Mouse (Mus musculus) hindbrain, postnatal 0 days (tissue): ENCODE results near the gene Pygo1. TPM values are rescaled to one million over a fixed set of nuclear protein-coding genes. Genes with fewer than 3 reads are reported as not detected.

ENCODE experiments used
- ATAC-seq: fragments of 200-750 bp; cut with Nextera tagmentation; 2 replicates; pipeline ENCODE4 v1.8.0; 2017; ENCODE audit warnings: mild to moderate bottlenecking, moderate TSS enrichment, moderate library complexity
- DNase-seq: peaks from one replicate; pipeline ENCODE4 v3.0.0-alpha.2; 2015; ENCODE audit warnings: low spot score
- H3K27ac ChIP-seq: fragments of 300-500 bp; sonication (generic); 2 replicates; pipeline ENCODE4 v1.5.1; 2014; ENCODE audit warnings: mild to moderate bottlenecking
- H3K27me3 ChIP-seq: fragments of 300-500 bp; sonication (generic); 2 replicates; pipeline ENCODE4 v1.6.1; 2014; ENCODE audit warnings: low read length, mixed read lengths; ENCODE audit not compliant: insufficient read depth
- H3K36me3 ChIP-seq: fragments of 300-500 bp; sonication (generic); 2 replicates; pipeline ENCODE4 v1.6.1; 2014; ENCODE audit warnings: low read length, mixed read lengths; ENCODE audit not compliant: insufficient read depth
- H3K4me1 ChIP-seq: fragments of 300-500 bp; sonication (generic); 2 replicates; pipeline ENCODE4 v1.6.1; 2014; ENCODE audit warnings: antibody characterized with exemption, low read length, mixed read lengths; ENCODE audit not compliant: insufficient read depth
- H3K4me2 ChIP-seq: fragments of 300-500 bp; sonication (generic); 2 replicates; pipeline ENCODE4 v1.6.1; 2014; ENCODE audit warnings: low read depth, mild to moderate bottlenecking, low read length, moderate library complexity, mixed read lengths
- H3K4me3 ChIP-seq: fragments of 300-500 bp; sonication (generic); 2 replicates; pipeline ENCODE4 v1.5.1; 2014; ENCODE audit warnings: low read length
- H3K9ac ChIP-seq: fragments of 300-500 bp; sonication (generic); replicated peaks from 2 replicates; pipeline ENCODE4 v1.6.1; 2014; ENCODE audit warnings: mild to moderate bottlenecking, low read length, moderate library complexity, mixed read lengths
- H3K9me3 ChIP-seq: fragments of 300-500 bp; sonication (generic); 2 replicates; pipeline ENCODE4 v1.6.1; 2016; ENCODE audit warnings: low read length, mixed read lengths
- CTCF ChIP-seq: IDR thresholded peaks from 2 replicates; pipeline ENCODE4 v1.5.1; 2016; ENCODE audit warnings: antibody characterized with exemption, control low read depth, low read depth
- WGBS: fragments of 180-500 bp; shearing (Covaris S2); extraction: QIAGEN DNeasy Blood & Tissue Kit; methylation state at CpG from one replicate; pipeline ENCODE4 v1.1.7; 2014; 5-methylcytosine and 5-hydroxymethylcytosine counted together
- polyA plus RNA-seq: library from polyadenylated mRNA; unstranded; fragments of >200 nt; fragmentation: Nextera tagmentation; extraction: Ambion mirVana; gene quantifications from 2 replicates; pipeline ENCODE4 v1.2.1, GENCODE M21; 2015
- total RNA-seq: library from RNA; depleted of rRNA; stranded (reverse); fragments of >200 nt; gene quantifications from 2 replicates; pipeline ENCODE4 v1.2.3, GENCODE M21; 2014; rRNA removed

The Pygo1 gene
- total and polyA plus RNA-seq, 2 experiments from 2014 or later = 9.2 to 32.0 TPM

DNA sequence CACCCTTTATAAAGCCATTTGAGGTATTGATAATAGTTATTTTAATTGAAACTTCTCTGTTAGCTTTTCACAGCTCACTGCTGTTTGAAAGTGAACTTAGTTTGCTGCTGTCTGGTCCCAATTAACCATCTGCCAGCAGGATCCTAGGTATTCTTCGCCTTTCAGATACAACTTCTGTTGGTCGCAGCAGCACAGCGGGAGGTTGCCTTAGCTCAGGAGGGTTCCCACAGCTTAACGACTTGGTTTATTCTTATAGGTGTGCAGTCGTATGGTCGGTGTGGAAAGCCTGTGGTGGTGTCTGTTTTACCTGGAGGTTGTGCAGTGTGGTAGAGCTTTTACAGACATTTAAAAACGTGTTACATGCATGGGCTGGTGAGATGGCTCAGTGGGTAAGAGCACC is 71.4 kb downstream of the Pygo1 start:
- Histone ChIP-seq H3K4me1 (no peaks in the 10 kb centered on the region), H3K36me3 (no peaks in the 10 kb centered on the region; the same call in 1 of the 2 replicates), H3K27me3 (no peaks in the 10 kb centered on the region), H3K4me2 (no peak overlapping the region), H3K9me3 (no peaks in the 10 kb centered on the region), H3K9ac (no peak overlapping the region), H3K27ac (no peak overlapping the region), H3K4me3 (no peak overlapping the region)
- WGBS = 62% methylated on average over 7 of the region's 7 CpGs
- no peak for TF ChIP-seq CTCF
- ATAC-seq (no peak), DNase-seq (no peak)

- peak; percentile 25; the same call in 1 of the 2 replicates for TF ChIP-seq CTCF
- Histone ChIP-seq H3K27me3 (no peaks in the 10 kb centered on the region), H3K4me1 (no peaks in the 10 kb centered on the region), H3K4me3 (no peak overlapping the region), H3K9ac (no peak overlapping the region), H3K36me3 (peaks cover 24% of the 10 kb centered on the region), H3K9me3 (no peaks in the 10 kb centered on the region), H3K4me2 (no peak overlapping the region), H3K27ac (no peak overlapping the region)
- WGBS = 75% methylated on average over 2 of the region's 2 CpGs
- DNase-seq = no peak
- no peak for ATAC-seq
Observed at GRCm38 (mm10) chr9:73000487-73000886, 75.0 kb downstream of the Pygo1 start.

DNA sequence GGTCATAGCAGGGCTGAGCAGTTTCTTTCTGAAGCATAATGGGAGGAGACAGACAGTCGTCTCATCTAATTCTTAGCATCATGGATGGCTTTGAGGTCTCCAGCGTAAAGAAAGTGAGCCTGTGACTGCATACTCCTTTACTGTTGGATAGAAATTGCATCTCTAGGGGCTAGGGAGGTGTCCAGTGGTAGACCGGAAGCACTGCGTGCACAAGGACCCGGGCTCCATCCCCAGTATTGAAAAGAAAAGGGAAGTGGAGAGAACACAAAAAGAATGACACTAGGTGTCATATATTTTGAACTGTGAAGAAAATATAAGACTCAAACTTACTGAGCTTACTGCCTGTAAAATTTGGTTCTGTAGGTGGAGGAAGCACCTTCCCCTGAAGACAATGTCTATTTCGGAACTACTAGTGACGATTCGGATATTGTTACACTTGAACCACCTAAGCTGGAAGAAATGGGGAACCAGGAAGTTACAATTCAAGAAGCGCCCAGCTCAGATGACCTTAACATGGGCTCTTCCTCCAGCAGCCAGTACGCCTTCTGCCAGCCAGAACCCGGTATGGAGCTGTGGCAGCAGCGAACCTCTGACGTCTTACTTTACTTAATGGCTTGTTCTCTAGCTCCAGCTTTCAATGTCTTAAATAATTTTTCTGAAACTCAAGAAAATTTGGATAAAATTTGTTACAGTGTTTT is 76.0 kb downstream of the Pygo1 start:
- H3K9ac ChIP-seq = no peak overlapping the region
- H3K9me3 ChIP-seq = no peaks in the 10 kb centered on the region
- DNase-seq (no peak), ATAC-seq (no peak)
- no peak overlapping the region for H3K27ac ChIP-seq
- no peak for TF ChIP-seq CTCF
- no peaks in the 10 kb centered on the region for H3K4me1 ChIP-seq
- no peak overlapping the region for H3K4me3 ChIP-seq
- H3K27me3 ChIP-seq = no peaks in the 10 kb centered on the region
- WGBS = 87% methylated on average over 13 of the region's 13 CpGs
- H3K36me3 ChIP-seq = peaks cover 34% of the 10 kb centered on the region
- no peak overlapping the region for H3K4me2 ChIP-seq

Other genes with a start within 250 kb of the Pygo1 start
- gene Prtg, start 118.8 kb upstream of the Pygo1 start, total RNA-seq = 1.4 and 4.4 TPM in 2 replicates
- gene Prtg, start 118.8 kb upstream of the Pygo1 start, polyA plus RNA-seq = 0.59 and 0.65 TPM in 2 replicates
- 0.99 and 2.4 TPM in 2 replicates for gene Dyx1c1, start 33.1 kb downstream of the Pygo1 start, total RNA-seq
- gene Dyx1c1, start 33.1 kb downstream of the Pygo1 start, polyA plus RNA-seq = 2.5 and 3.0 TPM in 2 replicates
- gene Gm44503, start 33.2 kb downstream of the Pygo1 start, total RNA-seq = not detected in 2 replicates
- not detected in 2 replicates for gene Gm44503, start 33.2 kb downstream of the Pygo1 start, polyA plus RNA-seq
- gene Ccpg1os, start 59.7 kb downstream of the Pygo1 start, total RNA-seq = 10.7 and 14.1 TPM in 2 replicates
- gene Ccpg1os, start 59.7 kb downstream of the Pygo1 start, polyA plus RNA-seq = 21.2 and 21.3 TPM in 2 replicates
- 15.0 and 23.4 TPM in 2 replicates for gene Ccpg1, start 59.8 kb downstream of the Pygo1 start, total RNA-seq
- 42.7 and 45.3 TPM in 2 replicates for gene Ccpg1, start 59.8 kb downstream of the Pygo1 start, polyA plus RNA-seq
- 16.4 and 20.1 TPM in 2 replicates for gene Pigb, start 114.7 kb downstream of the Pygo1 start, total RNA-seq
- gene Pigb, start 114.7 kb downstream of the Pygo1 start, polyA plus RNA-seq = 8.9 and 9.0 TPM in 2 replicates
- 3.6 and 5.3 TPM in 2 replicates for gene Rab27a, start 119.2 kb downstream of the Pygo1 start, total RNA-seq
- gene Rab27a, start 119.2 kb downstream of the Pygo1 start, polyA plus RNA-seq = 3.8 TPM in 2 replicates
- gene Khdc3, start 176.2 kb downstream of the Pygo1 start, total RNA-seq = not detected in 2 replicates
- 0.21 and 0.26 TPM in 2 replicates for gene Khdc3, start 176.2 kb downstream of the Pygo1 start, polyA plus RNA-seq
- not detected in 2 replicates for gene Gm20509, start 176.8 kb downstream of the Pygo1 start, total RNA-seq
- 0.18 TPM in 1 of 2 replicates, not detected in the other for gene Gm20509, start 176.8 kb downstream of the Pygo1 start, polyA plus RNA-seq
- 54.1 and 59.4 TPM in 2 replicates for gene Rsl24d1, start 187.8 kb downstream of the Pygo1 start, total RNA-seq
- gene Rsl24d1, start 187.8 kb downstream of the Pygo1 start, polyA plus RNA-seq = 102 and 106 TPM in 2 replicates